Mouse (Mus musculus) kidney, adult 2 months (tissue): ENCODE data around the gene Gm26661. TPM values are rescaled to one million over a fixed set of nuclear protein-coding genes. Genes with fewer than 3 reads are reported as not detected.

Source experiments
- DNase-seq: peaks from one replicate; pipeline ENCODE4 v3.0.0; 2021
- H3K27ac ChIP-seq: fragments of 200-500 bp; 2 replicates; pipeline ENCODE4 v1.5.1; 2012; ENCODE audit warnings: low read depth, low read length, control low read depth, inconsistent platforms; ENCODE audit not compliant: insufficient read depth
- H3K27me3 ChIP-seq: fragments of 200-500 bp; replicated peaks from 2 replicates; pipeline ENCODE4 v1.6.1; 2012; ENCODE audit warnings: mild to moderate bottlenecking, moderate library complexity, low read length, inconsistent platforms; ENCODE audit not compliant: control insufficient read depth, insufficient read depth
- H3K36me3 ChIP-seq: fragments of 200-500 bp; 2 replicates; pipeline ENCODE4 v1.6.1; 2012; ENCODE audit warnings: mild to moderate bottlenecking, moderate library complexity, low read length, inconsistent platforms; ENCODE audit not compliant: control insufficient read depth, insufficient read depth
- H3K4me1 ChIP-seq: fragments of 200-500 bp; 2 replicates; pipeline ENCODE4 v1.6.1; 2011; ENCODE audit warnings: low read length; ENCODE audit not compliant: control insufficient read depth, insufficient read depth
- H3K4me3 ChIP-seq: fragments of 200-500 bp; 2 replicates; pipeline ENCODE4 v1.5.1; 2011; ENCODE audit warnings: mild to moderate bottlenecking, low read depth, low read length, control low read depth; ENCODE audit not compliant: insufficient read depth
- CTCF ChIP-seq: fragments of 200-500 bp; conservative IDR thresholded peaks from 2 replicates; pipeline ENCODE4 v1.5.1; 2011; ENCODE audit warnings: low read depth, mild to moderate bottlenecking, control low read depth, low read length, moderate library complexity, mixed read lengths; ENCODE audit not compliant: insufficient read depth, insufficient read length
- POLR2A ChIP-seq: fragments of 200-500 bp; IDR thresholded peaks from one replicate; pipeline ENCODE4 v1.6.1; 2011; ENCODE audit warnings: low read depth, low read length, control low read depth
- WGBS: fragments of 180-500 bp; shearing (Covaris S2); methylation state at CpG from one replicate; pipeline ENCODE4 v1.1.7; 2018; 5-methylcytosine and 5-hydroxymethylcytosine counted together
- polyA plus RNA-seq: library from polyadenylated mRNA; depleted of rRNA; stranded (reverse); fragments of >200 nt; gene quantifications from 2 replicates; pipeline ENCODE4 v1.2.3, GENCODE M21; 2012

Gm26661 gene
- polyA plus RNA-seq, 1 experiment, result not detected

GRCm38 (mm10) chr14:7821341-7821740 lies 30.0 kb downstream of the Gm26661 start:
- TF ChIP-seq POLR2A (no peak), CTCF (no peak)
- Histone ChIP-seq H3K27me3 (no peaks in the 10 kb centered on the region), H3K4me3 (no peak overlapping the region), H3K4me1 (peaks cover 28% of the 10 kb centered on the region), H3K27ac (no peak overlapping the region), H3K36me3 (no peaks in the 10 kb centered on the region)
- DNase-seq, result no peak
- 87% methylated on average over 8 of the region's 8 CpGs for WGBS

GRCm38 (mm10) chr14:7822693-7823092 lies 31.3 kb downstream of the Gm26661 start:
- 77% methylated on average over 7 of the region's 7 CpGs for WGBS
- Histone ChIP-seq H3K4me3 (no peak overlapping the region), H3K4me1 (peaks cover 40% of the 10 kb centered on the region), H3K27ac (peak overlapping the region; percentile 29; the same call in 1 of the 2 replicates), H3K27me3 (no peaks in the 10 kb centered on the region), H3K36me3 (no peaks in the 10 kb centered on the region)
- TF ChIP-seq POLR2A (no peak), CTCF (no peak)
- DNase-seq, result no peak

- Histone ChIP-seq H3K27ac (peak overlapping the region; percentile 98), H3K27me3 (no peaks in the 10 kb centered on the region), H3K36me3 (no peaks in the 10 kb centered on the region), H3K4me3 (no peak overlapping the region), H3K4me1 (peaks cover 48% of the 10 kb centered on the region)
- TF ChIP-seq POLR2A (no peak), CTCF (0 out of 2 replicates have a peak, but pooled peaks have one; percentile 4)
- DNase-seq, result peak; percentile 97
- 8% methylated on average over 8 of the region's 8 CpGs for WGBS
Observed at GRCm38 (mm10) chr14:7824651-7825268, 33.4 kb downstream of the Gm26661 start.

GRCm38 (mm10) chr14:7826151-7826937 lies 35.0 kb downstream of the Gm26661 start:
- H3K36me3 ChIP-seq, result no peaks in the 10 kb centered on the region
- TF ChIP-seq POLR2A (peak; percentile 5), CTCF (no peak)
- 11% methylated on average over 10 of the region's 10 CpGs for WGBS
- 0 out of 2 replicates have a peak overlapping the region, but pooled peaks have one; percentile 10 for H3K4me3 ChIP-seq
- peaks cover 49% of the 10 kb centered on the region for H3K4me1 ChIP-seq
- peak overlapping the region; percentile 98 for H3K27ac ChIP-seq
- DNase-seq, result peak; percentile 92
- H3K27me3 ChIP-seq, result no peaks in the 10 kb centered on the region

- Histone ChIP-seq H3K4me1 (peaks cover 55% of the 10 kb centered on the region), H3K4me3 (no peak overlapping the region), H3K27me3 (no peaks in the 10 kb centered on the region), H3K36me3 (no peaks in the 10 kb centered on the region), H3K27ac (peak overlapping the region; percentile 62)
- WGBS, result 29% methylated on average over 2 of the region's 2 CpGs
- TF ChIP-seq POLR2A (no peak), CTCF (no peak)
- DNase-seq, result peak; percentile 85
Observed at GRCm38 (mm10) chr14:7829181-7829580, 37.8 kb downstream of the Gm26661 start.

- no peak overlapping the region for H3K4me3 ChIP-seq
- H3K4me1 ChIP-seq, result peaks cover 33% of the 10 kb centered on the region
- 42% methylated on average over 1 of the region's 1 CpGs for WGBS
- H3K27me3 ChIP-seq, result no peaks in the 10 kb centered on the region
- TF ChIP-seq POLR2A (no peak), CTCF (no peak)
- no peaks in the 10 kb centered on the region for H3K36me3 ChIP-seq
- no peak for DNase-seq
- no peak overlapping the region; the same call in 1 of the 2 replicates for H3K27ac ChIP-seq
Observed at GRCm38 (mm10) chr14:7831770-7832439, 40.5 kb downstream of the Gm26661 start.

- DNase-seq, result no peak
- 97% methylated on average over 5 of the region's 5 CpGs for WGBS
- Histone ChIP-seq H3K27ac (no peak overlapping the region), H3K27me3 (no peaks in the 10 kb centered on the region), H3K4me1 (peaks cover 28% of the 10 kb centered on the region), H3K36me3 (no peaks in the 10 kb centered on the region), H3K4me3 (no peak overlapping the region)
- TF ChIP-seq POLR2A (no peak), CTCF (no peak)
Observed at GRCm38 (mm10) chr14:7832440-7832783, 41.0 kb downstream of the Gm26661 start.
